Mouse (Mus musculus): Measurements from ENCODE around the gene Pnpla2. TPM values are rescaled to one million over a fixed set of nuclear protein-coding genes. Genes with fewer than 3 reads are reported as not detected.

Gene Pnpla2
- polyA plus RNA-seq, 1 experiment, result not detected

DNA sequence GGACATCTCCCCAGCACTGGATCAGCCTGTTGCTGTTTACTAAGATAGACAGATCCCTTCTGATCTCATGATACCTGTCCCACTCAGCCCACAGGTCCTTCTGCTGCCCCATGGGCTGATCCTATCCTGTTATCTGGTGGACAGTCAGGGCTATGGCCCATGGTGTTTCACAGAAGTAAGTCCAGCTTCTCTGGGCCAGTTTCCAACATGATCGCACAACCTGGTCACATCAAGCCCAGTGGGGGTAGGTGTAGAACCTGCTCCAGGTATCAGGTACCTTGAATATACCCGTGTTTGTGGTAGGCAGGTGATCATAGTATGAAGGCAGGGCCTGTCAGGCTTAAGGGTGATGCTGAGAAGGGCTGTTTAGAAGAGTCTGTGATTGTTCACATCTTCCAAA is 40.4 kb downstream of the Pnpla2 start:
- peaks cover 2% of the 10 kb centered on the region; the same call in 1 of the 2 replicates for H3K4me1 ChIP-seq (ENCODE audit: control insufficient read depth, insufficient read depth, low read length)
- no peak overlapping the region for H3K4me3 ChIP-seq (ENCODE audit: insufficient read depth, low read depth, low read length)
- 86% methylated on average over 2 of the region's 2 CpGs for WGBS
- TF ChIP-seq POLR2A (IDR thresholded peaks at IDR 0.05; ENCODE audit: insufficient read depth, low read depth, low read length) (no peak), CTCF (IDR thresholded peaks at IDR 0.05; ENCODE audit: insufficient read depth, low read depth, low read length) (no peak)
- no peak overlapping the region for H3K27ac ChIP-seq (ENCODE audit: insufficient read depth, low read depth, low read length)

DNA sequence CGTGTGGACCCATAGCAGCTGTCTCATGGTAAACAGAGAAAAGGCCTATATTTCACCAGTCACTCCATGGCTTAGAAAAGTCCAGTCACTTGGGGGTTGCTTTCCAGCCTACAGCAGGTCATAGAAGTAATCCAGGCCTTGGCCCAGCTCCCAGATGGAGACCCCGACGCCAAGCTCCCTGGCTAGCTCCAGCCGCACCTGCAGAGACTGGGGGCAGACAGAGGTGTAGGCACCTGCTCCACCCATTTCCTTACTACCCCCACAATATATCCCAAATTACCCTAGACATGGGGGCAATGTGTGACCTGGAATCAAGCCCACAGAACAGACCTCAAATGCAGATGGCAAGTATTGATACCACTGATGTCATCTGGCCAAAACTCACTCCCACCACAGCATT is 40.9 kb downstream of the Pnpla2 start:
- WGBS, result 85% methylated on average over 4 of the region's 4 CpGs
- H3K4me3 ChIP-seq (ENCODE audit: insufficient read depth, low read depth, low read length), result no peak overlapping the region
- H3K4me1 ChIP-seq (ENCODE audit: control insufficient read depth, insufficient read depth, low read length), result peaks cover 2% of the 10 kb centered on the region; the same call in 1 of the 2 replicates
- TF ChIP-seq CTCF (IDR thresholded peaks at IDR 0.05; ENCODE audit: insufficient read depth, low read depth, low read length), result no peak
- TF ChIP-seq POLR2A (IDR thresholded peaks at IDR 0.05; ENCODE audit: insufficient read depth, low read depth, low read length), result no peak
- H3K27ac ChIP-seq (ENCODE audit: insufficient read depth, low read depth, low read length), result no peak overlapping the region

DNA sequence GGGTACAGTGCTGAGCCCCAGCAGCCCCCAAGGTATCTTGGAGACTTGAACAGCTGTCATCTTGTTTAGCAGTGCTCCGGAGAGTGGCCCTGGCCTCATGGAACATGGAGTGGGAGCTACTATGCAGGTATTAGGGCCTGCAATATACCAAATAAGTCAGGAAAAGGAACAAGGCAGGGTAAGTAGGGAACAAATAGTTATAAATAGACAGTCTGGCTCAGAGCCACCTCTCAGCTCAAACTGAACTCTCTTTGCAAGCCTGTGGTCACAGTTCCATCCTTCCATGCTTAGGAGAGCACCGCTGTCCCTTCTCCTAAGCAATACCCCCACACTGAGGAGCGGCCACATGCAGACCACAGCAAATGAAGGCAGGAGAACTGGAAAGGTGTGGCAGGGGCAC is 42.6 kb downstream of the Pnpla2 start:
- H3K4me3 ChIP-seq (ENCODE audit: insufficient read depth, low read depth, low read length), result no peak overlapping the region
- no peak overlapping the region for H3K27ac ChIP-seq (ENCODE audit: insufficient read depth, low read depth, low read length)
- H3K4me1 ChIP-seq (ENCODE audit: control insufficient read depth, insufficient read depth, low read length), result peaks cover 2% of the 10 kb centered on the region; the same call in 1 of the 2 replicates
- no peak for TF ChIP-seq POLR2A (IDR thresholded peaks at IDR 0.05; ENCODE audit: insufficient read depth, low read depth, low read length)
- no peak for TF ChIP-seq CTCF (IDR thresholded peaks at IDR 0.05; ENCODE audit: insufficient read depth, low read depth, low read length)
- 74% methylated on average over 3 of the region's 3 CpGs for WGBS

DNA sequence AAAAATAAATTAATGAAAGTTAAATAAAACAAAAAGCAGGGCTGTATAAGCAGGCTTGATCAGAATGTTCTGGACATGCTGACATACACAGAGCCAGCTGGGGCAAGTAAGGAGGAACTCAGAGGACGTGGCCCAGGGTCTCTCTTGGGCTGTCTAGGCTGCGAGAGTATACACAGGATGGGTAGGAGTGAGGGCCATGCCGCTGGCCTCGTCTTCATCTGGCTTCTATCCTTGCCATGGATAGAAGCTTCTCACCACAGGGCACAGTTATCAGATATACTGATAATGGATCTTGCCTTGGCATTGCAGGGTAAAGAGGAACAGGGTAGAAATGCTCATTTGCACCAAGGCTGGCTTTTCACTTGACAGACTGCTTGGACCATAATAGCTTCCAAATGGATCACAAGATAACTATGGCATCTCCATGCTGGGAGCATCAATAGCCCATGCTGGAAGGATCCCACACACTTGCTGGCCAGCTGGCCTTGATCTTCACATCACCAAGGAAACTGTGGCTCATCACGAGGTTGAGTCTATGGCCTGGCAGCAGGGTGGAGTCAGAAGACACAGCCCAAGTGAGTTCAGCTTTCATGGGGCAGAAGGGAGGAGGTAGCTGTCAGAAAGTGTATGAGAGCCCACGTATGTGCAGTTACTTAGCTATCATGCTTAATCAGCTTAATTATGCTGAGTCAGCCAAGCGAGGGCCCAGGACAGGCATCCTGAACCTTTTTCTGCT is 47.0 kb downstream of the Pnpla2 start:
- WGBS, result 86% methylated on average over 7 of the region's 7 CpGs
- Histone ChIP-seq H3K27ac (ENCODE audit: insufficient read depth, low read depth, low read length) (no peak overlapping the region), H3K4me1 (ENCODE audit: control insufficient read depth, insufficient read depth, low read length) (peaks cover 2% of the 10 kb centered on the region; the same call in 1 of the 2 replicates), H3K4me3 (ENCODE audit: insufficient read depth, low read depth, low read length) (no peak overlapping the region)
- TF ChIP-seq CTCF (IDR thresholded peaks at IDR 0.05; ENCODE audit: insufficient read depth, low read depth, low read length), result no peak
- no peak for TF ChIP-seq POLR2A (IDR thresholded peaks at IDR 0.05; ENCODE audit: insufficient read depth, low read depth, low read length)

DNA sequence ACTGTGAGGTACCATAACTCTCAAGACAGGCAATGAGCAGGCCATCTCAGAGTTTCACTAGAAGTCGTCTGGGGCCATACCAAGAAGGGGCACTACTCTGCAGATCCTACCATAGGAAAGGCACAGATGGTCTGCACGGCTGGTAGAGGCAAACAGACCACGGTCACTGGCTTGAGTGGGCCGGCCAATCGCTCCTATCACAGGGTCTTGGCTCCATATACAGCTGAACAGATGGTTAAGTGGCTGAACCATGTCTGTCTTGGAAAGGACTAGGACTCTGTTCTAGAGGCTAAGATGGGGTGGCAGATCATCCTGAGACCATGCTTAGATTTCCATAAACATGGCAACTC is 47.5 kb downstream of the Pnpla2 start:
- 95% methylated on average over 5 of the region's 5 CpGs for WGBS
- Histone ChIP-seq H3K4me3 (ENCODE audit: insufficient read depth, low read depth, low read length) (no peak overlapping the region), H3K27ac (ENCODE audit: insufficient read depth, low read depth, low read length) (no peak overlapping the region), H3K4me1 (ENCODE audit: control insufficient read depth, insufficient read depth, low read length) (peaks cover 2% of the 10 kb centered on the region; the same call in 1 of the 2 replicates)
- no peak for TF ChIP-seq POLR2A (IDR thresholded peaks at IDR 0.05; ENCODE audit: insufficient read depth, low read depth, low read length)
- TF ChIP-seq CTCF (IDR thresholded peaks at IDR 0.05; ENCODE audit: insufficient read depth, low read depth, low read length), result no peak

DNA sequence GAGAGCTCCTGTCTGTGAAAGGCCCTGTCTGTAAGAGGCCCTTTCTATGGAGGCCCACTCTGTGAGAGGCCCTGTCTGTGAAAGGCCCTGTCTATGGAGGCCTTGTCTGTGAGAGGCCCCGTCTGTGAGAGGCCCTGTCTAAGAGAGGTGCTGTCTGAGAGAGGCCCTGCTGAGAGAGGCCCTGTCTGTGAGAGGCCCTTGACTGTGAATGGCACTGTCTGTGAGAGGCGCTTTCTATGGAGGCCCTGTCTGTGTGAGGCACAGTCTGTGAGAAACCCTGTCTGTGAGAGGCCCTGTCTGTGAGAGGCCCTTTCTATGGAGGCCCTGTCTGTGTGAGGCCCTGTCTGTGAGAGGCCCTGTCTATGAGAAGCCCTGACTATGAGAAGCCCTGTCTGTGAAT is 51.3 kb downstream of the Pnpla2 start:
- 71% methylated on average over 2 of the region's 2 CpGs for WGBS
- no peaks in the 10 kb centered on the region for H3K4me1 ChIP-seq (ENCODE audit: control insufficient read depth, insufficient read depth, low read length)
- TF ChIP-seq POLR2A (IDR thresholded peaks at IDR 0.05; ENCODE audit: insufficient read depth, low read depth, low read length) (no peak), CTCF (IDR thresholded peaks at IDR 0.05; ENCODE audit: insufficient read depth, low read depth, low read length) (no peak)
- no peak overlapping the region for H3K4me3 ChIP-seq (ENCODE audit: insufficient read depth, low read depth, low read length)
- H3K27ac ChIP-seq (ENCODE audit: insufficient read depth, low read depth, low read length), result no peak overlapping the region

DNA sequence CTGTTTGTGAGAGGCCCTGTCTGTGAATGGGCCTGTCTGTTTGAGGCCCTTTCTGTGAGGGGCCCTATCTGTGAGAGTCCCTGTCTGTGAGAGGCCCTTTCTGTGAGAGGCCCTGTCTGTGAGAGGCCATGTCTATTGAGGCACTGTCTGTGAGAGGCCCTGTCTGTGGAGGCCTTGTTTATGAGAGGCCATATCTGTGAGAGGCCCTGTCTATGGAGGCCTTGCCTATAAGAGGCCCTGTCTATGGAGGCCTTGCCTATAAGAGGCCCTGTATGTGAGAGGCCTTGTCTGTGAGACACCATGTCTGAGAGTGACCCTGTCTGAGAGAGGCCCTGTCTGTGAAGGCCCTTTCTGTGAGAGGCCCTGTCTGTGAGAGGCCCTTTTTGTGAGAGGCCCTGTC is 53.2 kb downstream of the Pnpla2 start:
- Histone ChIP-seq H3K27ac (ENCODE audit: insufficient read depth, low read depth, low read length) (no peak overlapping the region), H3K4me3 (ENCODE audit: insufficient read depth, low read depth, low read length) (no peak overlapping the region), H3K4me1 (ENCODE audit: control insufficient read depth, insufficient read depth, low read length) (no peaks in the 10 kb centered on the region)
- no peak for TF ChIP-seq POLR2A (IDR thresholded peaks at IDR 0.05; ENCODE audit: insufficient read depth, low read depth, low read length)
- TF ChIP-seq CTCF (IDR thresholded peaks at IDR 0.05; ENCODE audit: insufficient read depth, low read depth, low read length), result no peak

DNA sequence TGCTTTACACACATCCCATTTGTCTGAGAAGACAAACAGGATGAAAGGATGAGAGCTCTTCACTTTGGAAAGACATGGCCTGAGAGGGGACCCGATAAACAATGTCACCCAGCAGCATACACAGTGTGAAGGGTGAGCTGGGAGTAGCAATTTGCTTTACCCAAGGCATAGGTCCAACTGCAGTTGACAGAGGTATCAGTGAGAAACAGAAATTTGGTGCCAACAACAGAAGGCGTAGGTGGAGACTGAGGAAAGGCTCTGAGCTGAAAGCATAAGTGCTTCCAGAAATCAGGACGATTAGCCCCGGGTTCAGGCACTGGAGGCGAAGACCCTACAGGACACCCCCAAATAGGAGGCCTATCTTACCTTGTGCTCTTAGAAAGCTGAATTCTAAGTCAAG is 55.2 kb downstream of the Pnpla2 start:
- Histone ChIP-seq H3K4me3 (ENCODE audit: insufficient read depth, low read depth, low read length) (no peak overlapping the region), H3K4me1 (ENCODE audit: control insufficient read depth, insufficient read depth, low read length) (no peaks in the 10 kb centered on the region), H3K27ac (ENCODE audit: insufficient read depth, low read depth, low read length) (no peak overlapping the region)
- TF ChIP-seq CTCF (IDR thresholded peaks at IDR 0.05; ENCODE audit: insufficient read depth, low read depth, low read length), result no peak
- no peak for TF ChIP-seq POLR2A (IDR thresholded peaks at IDR 0.05; ENCODE audit: insufficient read depth, low read depth, low read length)
- WGBS, result 95% methylated on average over 5 of the region's 5 CpGs

Other genes starting within 250 kb of the Pnpla2 start
- not detected in 2 replicates for gene Lmntd2, start 241.1 kb upstream of the Pnpla2 start, polyA plus RNA-seq (2012; ENCODE audit: insufficient read depth, insufficient read length, low replicate concordance, missing spikeins)
- gene Rassf7, start 239.3 kb upstream of the Pnpla2 start, polyA plus RNA-seq (2012; ENCODE audit: insufficient read depth, insufficient read length, low replicate concordance, missing spikeins), result not detected in 2 replicates
- not detected in 2 replicates for gene Phrf1, start 226.4 kb upstream of the Pnpla2 start, polyA plus RNA-seq (2012; ENCODE audit: insufficient read depth, insufficient read length, low replicate concordance, missing spikeins)
- gene Irf7, start 188.7 kb upstream of the Pnpla2 start, polyA plus RNA-seq (2012; ENCODE audit: insufficient read depth, insufficient read length, low replicate concordance, missing spikeins), result not detected in 2 replicates
- not detected in 2 replicates for gene Cdhr5, start 178.4 kb upstream of the Pnpla2 start, polyA plus RNA-seq (2012; ENCODE audit: insufficient read depth, insufficient read length, low replicate concordance, missing spikeins)
- not detected in 2 replicates for gene Sct, start 176.1 kb upstream of the Pnpla2 start, polyA plus RNA-seq (2012; ENCODE audit: insufficient read depth, insufficient read length, low replicate concordance, missing spikeins)
- gene Drd4, start 163.2 kb upstream of the Pnpla2 start, polyA plus RNA-seq (2012; ENCODE audit: insufficient read depth, insufficient read length, low replicate concordance, missing spikeins), result not detected in 2 replicates
- gene Deaf1, start 127.5 kb upstream of the Pnpla2 start, polyA plus RNA-seq (2012; ENCODE audit: insufficient read depth, insufficient read length, low replicate concordance, missing spikeins), result not detected in 2 replicates
- gene Tmem80, start 127.5 kb upstream of the Pnpla2 start, polyA plus RNA-seq (2012; ENCODE audit: insufficient read depth, insufficient read length, low replicate concordance, missing spikeins), result not detected in 2 replicates
- not detected in 2 replicates for gene Eps8l2, start 116.3 kb upstream of the Pnpla2 start, polyA plus RNA-seq (2012; ENCODE audit: insufficient read depth, insufficient read length, low replicate concordance, missing spikeins)
- gene Taldo1, start 63.0 kb upstream of the Pnpla2 start, polyA plus RNA-seq (2012; ENCODE audit: insufficient read depth, insufficient read length, low replicate concordance, missing spikeins), result not detected in 2 replicates
- gene Gatd1, start 41.1 kb upstream of the Pnpla2 start, polyA plus RNA-seq (2012; ENCODE audit: insufficient read depth, insufficient read length, low replicate concordance, missing spikeins), result not detected in 2 replicates
- gene Cend1, start 25.7 kb upstream of the Pnpla2 start, polyA plus RNA-seq (2012; ENCODE audit: insufficient read depth, insufficient read length, low replicate concordance, missing spikeins), result 518 TPM in 1 of 2 replicates, not detected in the other
- not detected in 2 replicates for gene Slc25a22, start 17.3 kb upstream of the Pnpla2 start, polyA plus RNA-seq (2012; ENCODE audit: insufficient read depth, insufficient read length, low replicate concordance, missing spikeins)
- not detected in 2 replicates for gene Pidd1, start 11.2 kb upstream of the Pnpla2 start, polyA plus RNA-seq (2012; ENCODE audit: insufficient read depth, insufficient read length, low replicate concordance, missing spikeins)
- 977 TPM in 1 of 2 replicates, not detected in the other for gene Rplp2, start 7.8 kb upstream of the Pnpla2 start, polyA plus RNA-seq (2012; ENCODE audit: insufficient read depth, insufficient read length, low replicate concordance, missing spikeins)
- gene Cracr2b, start 5.9 kb downstream of the Pnpla2 start, polyA plus RNA-seq (2012; ENCODE audit: insufficient read depth, insufficient read length, low replicate concordance, missing spikeins), result not detected in 2 replicates
- not detected in 2 replicates for gene Cd151, start 12.2 kb downstream of the Pnpla2 start, polyA plus RNA-seq (2012; ENCODE audit: insufficient read depth, insufficient read length, low replicate concordance, missing spikeins)
- gene Polr2l, start 19.9 kb downstream of the Pnpla2 start, polyA plus RNA-seq (2012; ENCODE audit: insufficient read depth, insufficient read length, low replicate concordance, missing spikeins), result not detected in 2 replicates
- gene Tspan4, start 20.0 kb downstream of the Pnpla2 start, polyA plus RNA-seq (2012; ENCODE audit: insufficient read depth, insufficient read length, low replicate concordance, missing spikeins), result not detected in 2 replicates
- not detected in 2 replicates for gene Chid1, start 84.7 kb downstream of the Pnpla2 start, polyA plus RNA-seq (2012; ENCODE audit: insufficient read depth, insufficient read length, low replicate concordance, missing spikeins)
- gene Ap2a2, start 107.0 kb downstream of the Pnpla2 start, polyA plus RNA-seq (2012; ENCODE audit: insufficient read depth, insufficient read length, low replicate concordance, missing spikeins), result not detected in 2 replicates
- not detected in 2 replicates for gene Muc6, start 200.1 kb downstream of the Pnpla2 start, polyA plus RNA-seq (2012; ENCODE audit: insufficient read depth, insufficient read length, low replicate concordance, missing spikeins)
- not detected in 2 replicates for gene Muc2, start 235.1 kb downstream of the Pnpla2 start, polyA plus RNA-seq (2012; ENCODE audit: insufficient read depth, insufficient read length, low replicate concordance, missing spikeins)